Mouse (Mus musculus) heart, adult 10 weeks (tissue): Measurements from ENCODE around the gene Clip3. TPM values are rescaled to one million over a fixed set of nuclear protein-coding genes. Genes with fewer than 3 reads are reported as not detected.

Experiments
- polyA plus RNA-seq: library from polyadenylated mRNA; stranded (reverse); fragments of 350-450 nt; fragmentation: Illumina TruSeq; extraction: RNeasy Lipid Tissue Mini Kit (QIAGEN cat#74804); gene quantifications from one replicate; pipeline ENCODE4 v1.2.3, GENCODE M21; 2014; ENCODE audit warnings: low read depth, low replicate concordance

Gene Clip3
- 11.7 TPM for polyA plus RNA-seq

DNA sequence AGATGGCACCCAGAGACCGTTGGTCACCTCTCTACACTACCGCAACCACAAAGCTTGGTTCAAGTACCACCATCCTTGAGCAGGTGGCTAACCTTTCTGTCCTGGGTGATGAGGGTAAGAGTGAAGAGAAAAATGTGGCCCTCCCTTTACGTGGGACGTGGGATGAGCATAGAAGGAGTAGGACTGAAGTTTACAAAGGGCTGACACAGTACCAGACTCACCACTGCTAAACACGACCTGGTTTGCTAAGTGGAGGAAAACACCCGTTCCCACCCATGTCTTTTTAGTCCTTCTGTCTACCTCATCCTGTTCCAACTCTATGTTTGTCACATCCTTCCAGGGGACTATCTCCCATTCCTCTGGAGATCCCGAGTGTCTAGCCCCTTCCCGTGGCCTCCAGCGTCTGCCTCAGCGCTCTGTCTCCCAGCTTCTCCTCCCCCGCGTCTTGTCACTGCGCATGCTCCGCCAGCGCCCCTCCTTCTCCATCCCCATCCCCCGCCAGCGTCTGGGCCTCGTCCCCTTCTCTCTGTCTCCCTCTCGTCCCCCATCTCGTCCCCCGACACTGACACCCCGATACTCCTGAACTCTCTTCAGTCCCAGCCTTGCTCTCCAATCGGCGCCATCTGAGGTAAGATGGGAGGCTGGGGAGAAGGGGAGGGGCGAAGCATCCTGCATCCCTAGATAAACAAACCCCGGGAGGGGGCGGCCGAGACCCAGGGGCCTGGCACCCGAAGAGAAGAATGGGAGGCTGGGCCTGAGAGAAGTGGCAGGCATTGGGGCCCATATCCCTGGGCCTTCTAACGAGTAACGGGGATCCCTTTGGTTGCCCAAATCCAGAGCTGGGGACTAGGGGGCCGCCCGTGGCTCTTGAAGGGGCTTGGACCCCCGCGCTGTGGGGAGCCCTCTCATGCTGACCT is at the start of gene Clip3:
Gene Clip3 (plus strand): TSS at position 514 of the 917 bp plus-strand sequence.

DNA sequence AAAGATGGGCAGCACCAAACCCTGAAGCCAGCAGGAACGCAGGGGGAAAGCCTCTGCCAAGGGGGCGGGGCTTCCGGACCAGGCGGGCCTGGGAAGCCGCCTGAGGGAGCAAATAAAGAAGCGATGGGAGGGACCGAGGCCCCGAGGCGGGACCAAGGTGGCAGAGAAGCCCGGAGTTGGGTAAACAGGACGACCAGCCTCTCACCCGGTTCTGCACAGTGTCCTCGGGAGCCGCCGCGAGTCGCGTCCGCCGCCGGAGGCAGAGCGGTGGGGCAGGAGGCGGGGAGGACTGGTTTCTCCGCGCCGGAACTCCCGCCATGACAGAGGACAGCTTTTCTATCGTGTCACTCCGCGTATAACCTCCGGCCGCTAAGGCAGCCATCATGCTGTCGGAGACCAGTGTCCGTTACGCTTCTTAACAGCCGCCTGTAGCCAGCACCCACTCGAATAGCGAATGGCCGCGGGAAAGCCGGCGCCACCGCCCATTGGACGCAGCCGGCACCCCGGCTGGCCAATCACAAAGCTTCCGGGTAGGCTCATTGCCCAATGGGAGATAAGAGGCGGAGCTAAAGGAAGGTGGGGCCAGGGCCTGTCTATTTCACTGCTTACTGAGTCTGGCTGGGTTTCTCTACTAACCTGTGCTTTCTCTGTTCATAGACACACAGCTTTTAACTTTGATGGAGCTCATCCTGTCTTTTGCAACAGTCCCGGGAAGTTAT is 11.4 kb upstream of the Clip3 start, which contains the start of the genes Thap8 and Wdr62:
Gene Thap8 (plus strand): TSS at position 144 of the 719 bp plus-strand sequence.
Gene Wdr62 (minus strand): TSS at position 469 of the 719 bp plus-strand sequence.

GRCm38 (mm10) chr7:30308076-30309005 is 16.8 kb downstream of the Clip3 start, which contains the start of gene Alkbh6:
Alkbh6 (plus strand) TSS chr7:30308717.

DNA sequence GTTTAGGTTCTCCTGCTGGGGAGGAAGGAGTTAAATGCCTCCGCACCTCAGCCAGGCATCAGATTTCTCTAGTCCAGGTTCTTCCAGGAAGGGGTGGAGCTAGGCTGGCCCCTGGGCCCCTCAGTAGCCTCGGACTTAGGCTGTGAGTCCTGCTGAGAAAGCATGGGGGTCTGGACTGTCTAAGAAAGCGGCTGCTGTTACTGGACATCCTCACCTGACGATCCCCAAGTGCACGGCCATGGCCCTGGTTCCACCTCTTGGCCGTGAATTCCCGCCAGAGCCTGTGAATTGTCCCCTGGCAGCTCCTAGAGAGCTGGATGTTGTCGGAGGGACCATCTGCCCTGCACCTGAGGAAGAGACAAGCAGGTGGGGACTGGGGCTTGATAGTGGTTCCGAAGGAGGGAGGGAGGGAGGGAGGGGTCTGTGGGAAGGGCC is 23.2 kb downstream of the Clip3 start, which contains the start of gene Syne4:
Gene Syne4 (plus strand): TSS at position 87 of the 435 bp plus-strand sequence.

DNA sequence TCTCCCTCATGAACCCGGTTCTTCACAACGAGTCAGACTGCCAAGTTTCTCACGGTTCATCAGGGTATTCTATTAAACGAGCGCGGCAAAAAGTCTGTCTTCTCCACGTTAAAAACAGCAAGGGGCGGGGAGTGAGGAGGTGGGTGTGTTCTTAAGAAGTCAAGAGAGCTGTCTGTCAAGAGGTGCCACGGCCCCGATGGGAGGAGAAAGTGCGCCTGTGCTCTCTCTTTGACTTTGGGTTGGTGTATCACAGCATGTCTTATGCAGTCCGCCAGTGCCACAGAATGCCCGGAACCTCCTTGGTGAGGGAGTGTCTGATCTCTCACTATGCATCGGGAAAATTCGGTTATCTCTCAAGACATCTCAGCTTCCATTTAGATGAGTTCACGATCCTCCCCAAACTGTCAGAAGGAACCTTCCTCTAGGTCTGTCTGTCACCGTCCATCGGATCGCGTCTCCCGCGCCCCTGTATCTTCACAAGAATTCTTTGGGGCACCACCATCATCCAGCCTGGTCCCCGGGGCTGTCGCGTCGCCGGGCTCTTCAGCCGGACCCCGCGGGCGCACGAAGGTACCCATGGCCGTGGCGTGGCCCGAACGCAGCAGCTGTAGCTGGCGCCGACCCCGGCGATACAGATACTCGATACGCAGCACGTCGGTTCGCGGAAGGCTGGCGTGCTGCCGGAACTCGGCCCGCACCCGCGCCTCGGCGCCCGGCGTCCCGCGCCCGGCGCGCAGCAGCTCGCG is 30.2 kb downstream of the Clip3 start, which contains the start of gene E130208F15Rik:
Gene E130208F15Rik (plus strand): TSS at position 202 of the 746 bp plus-strand sequence.

GRCm38 (mm10) chr7:30323795-30324194 is 32.3 kb downstream of the Clip3 start, which contains the start of gene Sdhaf1:
Sdhaf1 (minus strand) TSS chr7:30323895.

Other genes starting within 250 kb of the Clip3 start
- 7.4 TPM for gene Zfp14, start 240.3 kb upstream of the Clip3 start, polyA plus RNA-seq
- gene Zfp82, start 218.8 kb upstream of the Clip3 start, polyA plus RNA-seq, result 2.5 TPM
- gene Gm26920, start 201.3 kb upstream of the Clip3 start, polyA plus RNA-seq, result not detected
- 1.4 TPM for gene Zfp566, start 201.2 kb upstream of the Clip3 start, polyA plus RNA-seq
- gene Zfp260, start 197.0 kb upstream of the Clip3 start, polyA plus RNA-seq, result 34.9 TPM
- 1.6 TPM for gene Zfp382, start 169.8 kb upstream of the Clip3 start, polyA plus RNA-seq
- 26.8 TPM for gene Zfp146, start 122.0 kb upstream of the Clip3 start, polyA plus RNA-seq
- gene Cox7a1, start 107.6 kb upstream of the Clip3 start, polyA plus RNA-seq, result 4,592 TPM
- gene Capns1, start 92.9 kb upstream of the Clip3 start, polyA plus RNA-seq, result 372 TPM
- gene Polr2i, start 59.8 kb upstream of the Clip3 start, polyA plus RNA-seq, result 59.9 TPM
- gene Tbcb, start 59.5 kb upstream of the Clip3 start, polyA plus RNA-seq, result 58.8 TPM
- gene Ovol3, start 56.0 kb upstream of the Clip3 start, polyA plus RNA-seq, result not detected
- gene Thap8, start 11.6 kb upstream of the Clip3 start, polyA plus RNA-seq, result not detected
- gene Wdr62, start 11.3 kb upstream of the Clip3 start, polyA plus RNA-seq, result 2.4 TPM
- 29.2 TPM for gene Alkbh6, start 17.0 kb downstream of the Clip3 start, polyA plus RNA-seq
- 2.5 TPM for gene Syne4, start 23.1 kb downstream of the Clip3 start, polyA plus RNA-seq
- gene E130208F15Rik, start 30.0 kb downstream of the Clip3 start, polyA plus RNA-seq, result 0.42 TPM
- gene Sdhaf1, start 32.2 kb downstream of the Clip3 start, polyA plus RNA-seq, result 14.0 TPM
- 1.1 TPM for gene Lrfn3, start 71.0 kb downstream of the Clip3 start, polyA plus RNA-seq
- gene Tyrobp, start 122.0 kb downstream of the Clip3 start, polyA plus RNA-seq, result 38.2 TPM
- not detected for gene Hcst, start 128.1 kb downstream of the Clip3 start, polyA plus RNA-seq
- gene Nfkbid, start 130.0 kb downstream of the Clip3 start, polyA plus RNA-seq, result 0.50 TPM
- gene Aplp1, start 153.8 kb downstream of the Clip3 start, polyA plus RNA-seq, result 3.1 TPM
- gene Kirrel2, start 166.0 kb downstream of the Clip3 start, polyA plus RNA-seq, result not detected
- not detected for gene Nphs1, start 166.6 kb downstream of the Clip3 start, polyA plus RNA-seq
- not detected for gene Prodh2, start 201.9 kb downstream of the Clip3 start, polyA plus RNA-seq
- 1.1 TPM for gene Arhgap33, start 243.3 kb downstream of the Clip3 start, polyA plus RNA-seq